Mouse (Mus musculus) CH12.LX (cell line): Measurements from ENCODE around the gene Hoxa9. TPM values are rescaled to one million over a fixed set of nuclear protein-coding genes. Genes with fewer than 3 reads are reported as not detected.

Experiments
- DNase-seq: peaks from one replicate; pipeline ENCODE4 v3.0.0-alpha.2; 2013; ENCODE audit errors: extremely low read depth
- H3K27ac ChIP-seq: 2 replicates; pipeline ENCODE4 v1.5.1; 2012; ENCODE audit warnings: low read depth, mild to moderate bottlenecking, control low read depth, moderate library complexity; ENCODE audit not compliant: insufficient read depth
- H3K27me3 ChIP-seq: replicated peaks from 2 replicates; pipeline ENCODE3; 2012; ENCODE audit warnings: inconsistent platforms
- H3K36me3 ChIP-seq, 2 experiments: replicated peaks in 1 of 2; 2 replicates each; pipeline versions ENCODE3 to v1.6.1; 2012; ENCODE audit warnings: inconsistent platforms in 1 of 2, low read length in 1 of 2, mild to moderate bottlenecking in 1 of 2, mixed read lengths in 1 of 2, moderate library complexity in 1 of 2; ENCODE audit not compliant: control insufficient read depth in 1 of 2, insufficient read depth in 1 of 2
- H3K4me1 ChIP-seq, 2 experiments: 2 replicates each; pipeline ENCODE4 v1.6.1; 2012; ENCODE audit warnings: inconsistent platforms in 1 of 2, moderate library complexity in 1 of 2; ENCODE audit not compliant: insufficient read depth in 2 of 2, control insufficient read depth in 1 of 2
- H3K4me2 ChIP-seq: 2 replicates; pipeline ENCODE4 v1.6.1; 2012; ENCODE audit warnings: low read depth, mild to moderate bottlenecking, control low read depth; ENCODE audit not compliant: poor library complexity, insufficient read depth, severe bottlenecking
- H3K4me3 ChIP-seq, 3 experiments: fragments of 150-350 bp in 1 of 3; sonication (generic) in 1 of 3; replicated peaks in 1 of 3; 2 replicates each; pipeline versions ENCODE3 to v1.5.1; 2011 to 2012; ENCODE audit warnings: low read depth in 2 of 3, low read length in 2 of 3, mild to moderate bottlenecking in 2 of 3, moderate library complexity in 2 of 3, control low read depth in 1 of 3, improper control_type of control experiment in 1 of 3, inconsistent platforms in 1 of 3, mixed read lengths in 1 of 3; ENCODE audit not compliant: poor library complexity in 1 of 3
- H3K79me2 ChIP-seq: replicated peaks from 2 replicates; pipeline ENCODE4 v1.6.1; 2012; ENCODE audit warnings: mild to moderate bottlenecking, moderate library complexity; ENCODE audit not compliant: control insufficient read depth, poor library complexity, insufficient read depth, severe bottlenecking; ENCODE audit errors: extremely low read depth
- H3K9ac ChIP-seq: 2 replicates; pipeline ENCODE4 v1.6.1; 2012; ENCODE audit warnings: low read depth, mild to moderate bottlenecking, control low read depth, moderate library complexity; ENCODE audit not compliant: insufficient read depth
- H3K9me3 ChIP-seq: replicated peaks from 2 replicates; pipeline ENCODE3; 2012; ENCODE audit warnings: low read length, inconsistent platforms, mixed read lengths
- BHLHE40 ChIP-seq: IDR thresholded peaks from 2 replicates; pipeline ENCODE4 v1.6.1; 2011; ENCODE audit warnings: mild to moderate bottlenecking, low read depth, low read length, improper control_type of control experiment
- CHD2 ChIP-seq: IDR thresholded peaks from 2 replicates; pipeline ENCODE4 v1.6.1; 2011; ENCODE audit warnings: low read length, improper control_type of control experiment
- EP300 ChIP-seq: IDR thresholded peaks from 2 replicates; pipeline ENCODE4 v1.6.1; 2011; ENCODE audit warnings: low read length, improper control_type of control experiment
- JUND ChIP-seq: conservative IDR thresholded peaks from 2 replicates; pipeline ENCODE4 v1.6.1; 2011; ENCODE audit warnings: low read depth, low read length, improper control_type of control experiment
- KAT2A ChIP-seq: IDR thresholded peaks from 2 replicates; pipeline ENCODE4 v1.6.1; 2012; ENCODE audit warnings: low read length, improper control_type of control experiment, inconsistent platforms; ENCODE audit not compliant: insufficient replicate concordance
- MAFK ChIP-seq: IDR thresholded peaks from 2 replicates; pipeline ENCODE4 v1.6.1; 2011; ENCODE audit warnings: low read length, improper control_type of control experiment; ENCODE audit not compliant: insufficient replicate concordance
- MAX ChIP-seq: IDR thresholded peaks from 2 replicates; pipeline ENCODE4 v1.6.1; 2011; ENCODE audit warnings: low read length, improper control_type of control experiment
- NRF1 ChIP-seq: IDR thresholded peaks from 2 replicates; pipeline ENCODE4 v1.6.1; 2014; ENCODE audit warnings: low read depth, mild to moderate bottlenecking, inconsistent platforms, low read length, improper control_type of control experiment, moderate library complexity
- RAD21 ChIP-seq: IDR thresholded peaks from 2 replicates; pipeline ENCODE4 v1.6.1; 2011; ENCODE audit warnings: low read depth, mild to moderate bottlenecking, low read length, improper control_type of control experiment, moderate library complexity
- RCOR1 ChIP-seq: conservative IDR thresholded peaks from 2 replicates; pipeline ENCODE4 v1.6.1; 2012; ENCODE audit warnings: low read depth, mild to moderate bottlenecking, inconsistent platforms, low read length, improper control_type of control experiment
- SIN3A ChIP-seq: IDR thresholded peaks from 2 replicates; pipeline ENCODE4 v1.6.1; 2012; ENCODE audit warnings: low read length, improper control_type of control experiment, inconsistent platforms
- TBP ChIP-seq: conservative IDR thresholded peaks from 2 replicates; pipeline ENCODE4 v1.6.1; 2011; ENCODE audit warnings: low read depth, low read length, improper control_type of control experiment
- UBTF ChIP-seq: IDR thresholded peaks from 2 replicates; pipeline ENCODE4 v1.6.1; 2012; ENCODE audit warnings: low read depth, mild to moderate bottlenecking, inconsistent platforms, low read length, improper control_type of control experiment, moderate library complexity
- ZKSCAN1 ChIP-seq: IDR thresholded peaks from 2 replicates; pipeline ENCODE4 v1.6.1; 2012; ENCODE audit warnings: low read depth, inconsistent platforms, low read length, improper control_type of control experiment, borderline replicate concordance
- ZMIZ1 ChIP-seq: IDR thresholded peaks from 2 replicates; pipeline ENCODE4 v1.6.1; 2012; ENCODE audit warnings: low read depth, mild to moderate bottlenecking, inconsistent platforms, low read length, improper control_type of control experiment
- ZNF384 ChIP-seq: IDR thresholded peaks from 2 replicates; pipeline ENCODE4 v1.6.1; 2012; ENCODE audit warnings: low read depth, low read length, improper control_type of control experiment, inconsistent platforms
- dilution Hi-C: fragments of 300-500 bp; cut with MboI; formaldehyde crosslinking; loops from 2 replicates; pipeline ENCODE4 v1.14.3; 2020; ENCODE audit warnings: low sequenced_read_pairs; ENCODE audit not compliant: extremely low pct_unique_long_range_greater_than_20kb, extremely low pct_ligation_motif_present
- in situ Hi-C: fragments of 300-500 bp; cut with MboI; formaldehyde crosslinking; loops from 3 replicates; pipeline ENCODE4 v1.14.3; 2019; ENCODE audit warnings: low sequenced_read_pairs, low pct_ligation_motif_present, low pct_unique_long_range_greater_than_20kb, mixed read lengths
- polyA plus RNA-seq: library from polyadenylated mRNA; unstranded; fragments of >175 nt; gene quantifications from 2 replicates; pipeline ENCODE4 v1.2.1, GENCODE M21; 2012; ENCODE audit warnings: low read depth; ENCODE audit not compliant: insufficient read length
- total RNA-seq, 2 experiments: library from RNA; depleted of rRNA; stranded (reverse); fragments of 300-350 nt in 1 of 2; fragments of >200 nt in 1 of 2; gene quantifications; 2 replicates each; pipeline ENCODE4 v1.2.3; 2012 to 2014

Hoxa9 gene
- total and polyA plus RNA-seq, 3 experiments: 0.30 to 0.47 (median 0.30) TPM

- no peak for DNase-seq
- Histone ChIP-seq H3K4me1 (peaks cover 0 to 6% of the 10 kb centered on the region in 2 experiments; a peak in 2 of 4 replicates), H3K9ac (no peak overlapping the region), H3K27ac (no peak overlapping the region), H3K79me2 (no peaks in the 10 kb centered on the region), H3K9me3 (peaks cover 25% of the 10 kb centered on the region), H3K27me3 (no peaks in the 10 kb centered on the region), H3K36me3 (peaks cover 5 to 32% of the 10 kb centered on the region in 2 experiments), H3K4me2 (no peak overlapping the region), H3K4me3 (no peak overlapping the region)
- dilution Hi-C loops (no loop called here), in situ Hi-C loops (loop anchor here (10.0 kb wide), 2 partner anchors 642 to 1012 kb away; no protein-coding TSS in a partner anchor)
- no peak for TF ChIP-seq EP300
- no peak for TF ChIP-seq MAX
- no peak for TF ChIP-seq BHLHE40
- no peak for TF ChIP-seq JUND
- TF ChIP-seq KAT2A: no peak
- TF ChIP-seq MAFK: no peak
- no peak for TF ChIP-seq RCOR1
- no peak for TF ChIP-seq ZMIZ1
- no peak for TF ChIP-seq CHD2
- no peak for TF ChIP-seq ZKSCAN1
- no peak for TF ChIP-seq RAD21
- TF ChIP-seq SIN3A: no peak
- TF ChIP-seq NRF1: no peak
These were observed 4.2 kb downstream of the Hoxa9 start for GRCm38 (mm10) chr6:52226569-52227257.

- peaks cover 5 to 29% of the 10 kb centered on the region in 2 experiments for H3K36me3 ChIP-seq
- H3K4me1 ChIP-seq: peaks cover 0 to 8% of the 10 kb centered on the region in 2 experiments; a peak in 2 of 4 replicates
- H3K79me2 ChIP-seq: no peaks in the 10 kb centered on the region
- dilution Hi-C loops: no loop called here
- no peak overlapping the region for H3K9ac ChIP-seq
- peaks cover 25% of the 10 kb centered on the region for H3K9me3 ChIP-seq
- TF ChIP-seq TBP: no peak
- no peak for TF ChIP-seq ZNF384
- TF ChIP-seq UBTF: no peak
- in situ Hi-C loops: loop anchor here (10.0 kb wide), 2 partner anchors 641 to 1011 kb away; no protein-coding TSS in a partner anchor
- H3K4me3 ChIP-seq: no peak overlapping the region
- H3K4me2 ChIP-seq: no peak overlapping the region
- DNase-seq: no peak
- H3K27ac ChIP-seq: no peak overlapping the region
- no peaks in the 10 kb centered on the region for H3K27me3 ChIP-seq
These were observed 5.0 kb downstream of the Hoxa9 start for GRCm38 (mm10) chr6:52225612-52226568.
